Mouse (Mus musculus) B cell, adult 2 months (primary cell): ENCODE results near the gene Nrxn1.

Experiments
- DNase-seq, 2 experiments: peaks; one replicate each; pipeline ENCODE4 v3.0.0; 2022

Nrxn1 gene

GRCm38 (mm10) chr17:90420757-90421156, 672.1 kb downstream of the Nrxn1 start:
- no peak for DNase-seq

GRCm38 (mm10) chr17:90419615-90420014, 673.3 kb downstream of the Nrxn1 start:
- DNase-seq: no peak

GRCm38 (mm10) chr17:90396357-90396756, 696.5 kb downstream of the Nrxn1 start:
- no peak for DNase-seq

- no peak for DNase-seq
Measured at GRCm38 (mm10) chr17:90394606-90395005, 698.3 kb downstream of the Nrxn1 start.

- no peak for DNase-seq
Measured at GRCm38 (mm10) chr17:90392751-90393150, 700.1 kb downstream of the Nrxn1 start.

GRCm38 (mm10) chr17:90390316-90391212, 702.3 kb downstream of the Nrxn1 start:
- no peak for DNase-seq

- no peak for DNase-seq
Measured at GRCm38 (mm10) chr17:90384856-90385255, 708.0 kb downstream of the Nrxn1 start.

GRCm38 (mm10) chr17:90382496-90383443, 710.1 kb downstream of the Nrxn1 start:
- no peak for DNase-seq

- no peak for DNase-seq
Measured at GRCm38 (mm10) chr17:90376533-90376932, 716.3 kb downstream of the Nrxn1 start.

GRCm38 (mm10) chr17:90362169-90362568, 730.7 kb downstream of the Nrxn1 start:
- DNase-seq: no peak

GRCm38 (mm10) chr17:90349385-90350095, 743.3 kb downstream of the Nrxn1 start:
- DNase-seq: no peak

GRCm38 (mm10) chr17:90346735-90347475, 746.0 kb downstream of the Nrxn1 start:
- no peak for DNase-seq

- no peak for DNase-seq
Measured at GRCm38 (mm10) chr17:90333445-90333844, 759.4 kb downstream of the Nrxn1 start.

GRCm38 (mm10) chr17:90323674-90324073, 769.2 kb downstream of the Nrxn1 start:
- DNase-seq: no peak

GRCm38 (mm10) chr17:90272225-90272624, 820.6 kb downstream of the Nrxn1 start:
- no peak for DNase-seq

- DNase-seq: no peak
Measured at GRCm38 (mm10) chr17:90271165-90271564, 821.7 kb downstream of the Nrxn1 start.

GRCm38 (mm10) chr17:90269143-90269542, 823.7 kb downstream of the Nrxn1 start:
- no peak for DNase-seq

GRCm38 (mm10) chr17:90253451-90254131, 839.3 kb downstream of the Nrxn1 start:
- DNase-seq: no peak

GRCm38 (mm10) chr17:90252196-90252595, 840.7 kb downstream of the Nrxn1 start:
- no peak for DNase-seq

GRCm38 (mm10) chr17:90247071-90247849, 845.6 kb downstream of the Nrxn1 start:
- no peak for DNase-seq

GRCm38 (mm10) chr17:90244339-90244738, 848.5 kb downstream of the Nrxn1 start:
- no peak for DNase-seq
